Comparison of ENCODE assay signal across 20 mouse cellular contexts in genomic region chr4:34485574-34485973, GRCm38 (mm10).
DNase-seq lines count a peak whose midpoint lies in the region; ATAC-seq and TF ChIP-seq lines count a peak whose summit lies in the region.
"Had no signal": no experiment of that assay in that cellular context is flagged by ENCODE, and none has a peak within 500 bp of the region (broad histone marks: within the 10 kb centered on the region; RNA-seq: fewer than 3 reads in every experiment).

No protein-coding gene starts in this region.

- no peak for TF ChIP-seq EP300 in liver, postnatal 0 days (IDR thresholded peaks at IDR 0.05; ENCODE audit: low read depth)

- intact Hi-C loops in left cerebral cortex, postnatal 36 days (cut with DNase I): no loop called here

- no peaks in the 10 kb centered on the region for H3K9me3 ChIP-seq in liver, embryonic 16.5 days (replicated peaks; ENCODE audit: control insufficient read depth, low read length)
- no peaks in the 10 kb centered on the region for H3K9me3 ChIP-seq in liver, postnatal 0 days (ENCODE audit: low read length)
- H3K9me3 ChIP-seq: forebrain, embryonic 12.5 days; forebrain, embryonic 15.5 days; hindbrain, embryonic 13.5 days had no signal

- DNase-seq in liver, postnatal 0 days: no peak
- DNase-seq in left cerebral cortex, postnatal 36 days (ENCODE audit: low spot score in 2 of 2): no peak
- DNase-seq in cerebellum, postnatal 10 days: no peak
- DNase-seq in heart, adult 18-20 months: no peak
- DNase-seq: adrenal gland, postnatal 10 days; adrenal gland, postnatal 36 days; cerebellum, adult 18-20 months; cerebellum, adult 9-10 months; cerebellum, postnatal 36 days; gastrocnemius, postnatal 25 days had no signal

- H3K36me3 ChIP-seq in liver, embryonic 16.5 days (ENCODE audit: control insufficient read depth, insufficient read depth): no peaks in the 10 kb centered on the region
- no peaks in the 10 kb centered on the region for H3K36me3 ChIP-seq in liver, postnatal 0 days (replicated peaks; ENCODE audit: insufficient read depth, low read length)
- H3K36me3 ChIP-seq: forebrain, embryonic 12.5 days; forebrain, embryonic 15.5 days; hindbrain, embryonic 10.5 days; hindbrain, embryonic 13.5 days had no signal

- no peaks in the 10 kb centered on the region for H3K4me1 ChIP-seq in liver, embryonic 16.5 days (ENCODE audit: control insufficient read depth, low read depth, low read length)
- no peaks in the 10 kb centered on the region for H3K4me1 ChIP-seq in liver, postnatal 0 days (ENCODE audit: insufficient read depth)
- H3K4me1 ChIP-seq: forebrain, embryonic 12.5 days; forebrain, embryonic 15.5 days; hindbrain, embryonic 10.5 days; hindbrain, embryonic 13.5 days had no signal

- H3K27ac ChIP-seq in liver, embryonic 16.5 days (ENCODE audit: low read length): no peak overlapping the region
- no peak overlapping the region for H3K27ac ChIP-seq in liver, postnatal 0 days (ENCODE audit: low read depth)
- H3K27ac ChIP-seq: forebrain, embryonic 12.5 days; forebrain, embryonic 15.5 days; hindbrain, embryonic 10.5 days; hindbrain, embryonic 13.5 days had no signal

- no peaks in the 10 kb centered on the region for H3K27me3 ChIP-seq in liver, embryonic 16.5 days (ENCODE audit: control insufficient read depth, insufficient read depth, low read depth, low read length)
- no peaks in the 10 kb centered on the region for H3K27me3 ChIP-seq in liver, postnatal 0 days (ENCODE audit: insufficient read depth, low read length)
- H3K27me3 ChIP-seq: forebrain, embryonic 12.5 days; forebrain, embryonic 15.5 days; hindbrain, embryonic 13.5 days had no signal

- H3K9ac ChIP-seq in liver, embryonic 16.5 days (ENCODE audit: low read depth, low read length): no peak overlapping the region
- H3K9ac ChIP-seq in liver, postnatal 0 days (replicated peaks): no peak overlapping the region
- H3K9ac ChIP-seq: forebrain, embryonic 12.5 days; forebrain, embryonic 15.5 days; hindbrain, embryonic 13.5 days had no signal

- no peak for TF ChIP-seq CTCF in liver, postnatal 0 days (IDR thresholded peaks at IDR 0.05; ENCODE audit: low read depth)

- H3K4me2 ChIP-seq in liver, embryonic 16.5 days (ENCODE audit: low read depth, low read length): no peak overlapping the region
- no peak overlapping the region for H3K4me2 ChIP-seq in liver, postnatal 0 days (ENCODE audit: low read depth, low read length)
- H3K4me2 ChIP-seq: forebrain, embryonic 12.5 days; forebrain, embryonic 15.5 days; heart, embryonic 11.5 days; hindbrain, embryonic 13.5 days had no signal

- peak; percentile 47; the same call in 1 of the 2 replicates for ATAC-seq in liver, embryonic 16.5 days (ENCODE audit: low read depth)
- ATAC-seq in liver, postnatal 0 days: no peak
- ATAC-seq in erythroid progenitor cell, adult 5-6 weeks (replicated peaks; ENCODE audit: low FRiP score, poor library complexity, severe bottlenecking): peak; percentile 92
- ATAC-seq in megakaryocyte, adult 5-6 weeks (ENCODE audit: poor library complexity, severe bottlenecking): peak; percentile 87
- ATAC-seq: activated CD4-positive, CD25-positive, alpha-beta regulatory T cell, adult 4 months; forebrain, embryonic 15.5 days; hindbrain, embryonic 16.5 days had no signal

- H3K4me3 ChIP-seq in liver, embryonic 16.5 days (ENCODE audit: low read depth, low read length): no peak overlapping the region
- H3K4me3 ChIP-seq in liver, postnatal 0 days (ENCODE audit: low read depth, low read length): no peak overlapping the region
- H3K4me3 ChIP-seq: forebrain, embryonic 12.5 days; forebrain, embryonic 15.5 days; hindbrain, embryonic 10.5 days; hindbrain, embryonic 13.5 days had no signal

- WGBS in liver, embryonic 16.5 days (ENCODE audit: insufficient replicate concordance): 78% methylated on average over 17 of the region's 17 CpGs
- WGBS in liver, postnatal 0 days (ENCODE audit: insufficient replicate concordance): 81% methylated on average over 17 of the region's 17 CpGs
